ENCODE assay signal across 8 mouse cellular contexts in the genomic region with DNA sequence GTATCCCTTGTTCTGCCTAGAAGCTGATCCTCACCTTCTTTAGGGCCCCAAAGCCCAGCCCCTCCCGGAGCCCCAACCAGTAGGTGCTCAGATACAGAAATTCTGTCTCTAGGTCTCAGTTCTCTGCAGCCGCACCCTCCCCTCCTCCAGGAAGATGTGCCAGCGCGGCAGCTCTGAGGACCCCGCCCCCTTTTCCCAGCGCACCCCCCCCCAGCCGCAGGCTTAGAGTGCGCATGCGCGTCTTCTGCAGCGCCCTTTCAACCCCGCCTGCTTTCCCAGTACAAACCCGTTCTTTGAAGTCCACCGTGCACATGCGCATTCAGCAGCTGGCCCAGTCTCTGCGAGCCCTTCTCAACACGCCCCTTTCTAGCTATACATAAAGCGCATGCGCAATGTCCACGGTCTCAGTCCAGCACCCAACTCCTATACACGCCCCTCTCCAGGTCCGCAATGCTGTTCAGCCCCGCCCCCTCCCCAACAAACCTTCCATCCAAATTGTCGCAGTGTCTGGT. TPM values are rescaled to one million over a fixed set of nuclear protein-coding genes. Genes with fewer than 3 reads are reported as not detected.
A peak's percentile ranks its signal among the peaks of the same experiment; 100 is the strongest.
DNase-seq lines count a peak whose midpoint lies in the region; ATAC-seq lines count a peak whose summit lies in the region.

No protein-coding gene starts in this region.

- peak; percentile 97 for ATAC-seq in hindbrain, embryonic 11.5 days (ENCODE audit: low FRiP score)
- ATAC-seq in lung, embryonic 16.5 days (ENCODE audit: low read depth), result peak; percentile 95

- WGBS in hindbrain, embryonic 11.5 days, result 20% methylated on average over 24 of the region's 24 CpGs
- 16% methylated on average over 24 of the region's 24 CpGs for WGBS in lung, embryonic 16.5 days

- peak; percentile 97 for DNase-seq in NIH3T3 (ENCODE audit: low read depth)
- peak; percentile 91 for DNase-seq in cerebellum, adult 9-10 months
- DNase-seq in frontal cortex, postnatal 10 days (ENCODE audit: low spot score in 2 of 2), result peak; percentile 82 to 85
- DNase-seq in hindbrain, embryonic 11.5 days (ENCODE audit: low spot score), result peak; percentile 91
- peak; percentile 93 for DNase-seq in layer of hippocampus, adult 9-11 months
- peak; percentile 47 for DNase-seq in ovary, postnatal 10 days (ENCODE audit: low spot score)
- DNase-seq in thymus, postnatal 0 days (ENCODE audit: low spot score), result peak; percentile 88

- peak overlapping the region; percentile 43 for H3K4me2 ChIP-seq in hindbrain, embryonic 11.5 days (replicated peaks; ENCODE audit: low read depth, low read length)
- peak overlapping the region; percentile 65 for H3K4me2 ChIP-seq in lung, embryonic 16.5 days (ENCODE audit: low read depth, low read length)

- no peaks in the 10 kb centered on the region; the same call in 1 of the 2 replicates for H3K27me3 ChIP-seq in hindbrain, embryonic 11.5 days (ENCODE audit: control insufficient read depth, insufficient read depth, low read length)
- H3K27me3 ChIP-seq in lung, embryonic 16.5 days (ENCODE audit: control insufficient read depth, insufficient read depth, low read depth, low read length), result no peaks in the 10 kb centered on the region

- no peaks in the 10 kb centered on the region for H3K36me3 ChIP-seq in hindbrain, embryonic 11.5 days (ENCODE audit: control insufficient read depth, insufficient read depth, low read length)
- peaks cover 15% of the 10 kb centered on the region for H3K36me3 ChIP-seq in lung, embryonic 16.5 days (ENCODE audit: control insufficient read depth, insufficient read depth, low read length)

- peak overlapping the region; percentile 42; the same call in 1 of the 2 replicates for H3K9ac ChIP-seq in hindbrain, embryonic 11.5 days (ENCODE audit: low read depth, low read length)
- H3K9ac ChIP-seq in lung, embryonic 16.5 days (ENCODE audit: low read length), result peak overlapping the region; percentile 71

- H3K4me1 ChIP-seq in hindbrain, embryonic 11.5 days (replicated peaks; ENCODE audit: control insufficient read depth, insufficient read depth, low read length), result no peaks in the 10 kb centered on the region
- H3K4me1 ChIP-seq in lung, embryonic 16.5 days (replicated peaks; ENCODE audit: control insufficient read depth, insufficient read depth, low read length), result peaks cover 4% of the 10 kb centered on the region; the same call in 1 of the 2 replicates

- H3K4me3 ChIP-seq in hindbrain, embryonic 11.5 days (ENCODE audit: low read depth, low read length), result peak overlapping the region; percentile 44
- peak overlapping the region; percentile 60 for H3K4me3 ChIP-seq in lung, embryonic 16.5 days (ENCODE audit: low read length)

- no peaks in the 10 kb centered on the region for H3K9me3 ChIP-seq in hindbrain, embryonic 11.5 days (ENCODE audit: control insufficient read depth, low read length)
- H3K9me3 ChIP-seq in lung, embryonic 16.5 days (ENCODE audit: control insufficient read depth, low read length), result no peaks in the 10 kb centered on the region

- no peak overlapping the region for H3K27ac ChIP-seq in hindbrain, embryonic 11.5 days (ENCODE audit: low read depth, low read length)
- peak overlapping the region; percentile 27; the same call in 1 of the 2 replicates for H3K27ac ChIP-seq in lung, embryonic 16.5 days (ENCODE audit: low read length)

RNA-seq across cellular contexts. Expression of a gene that starts 1.3 kb away (rescaled TPM):
- polyA plus RNA-seq in hindbrain, embryonic 11.5 days (2014; fragmentation: Nextera tagmentation; extraction: Ambion mirVana), result 384 and 396 TPM in 2 replicates
- polyA plus RNA-seq in lung, embryonic 16.5 days (2015; fragmentation: Nextera tagmentation; extraction: Ambion mirVana), result 863 and 886 TPM in 2 replicates
- polyA plus RNA-seq in thymus, postnatal 0 days (2015; fragmentation: Nextera tagmentation; extraction: Ambion mirVana), result 57.8 and 66.2 TPM in 2 replicates

Comparison
In these comparisons a context has a peak if more than half of its experiments do, and no peak if none do; other contexts are left out.
1. DNase-seq: peak in every context shown above with its lines; median percentile 97 in NIH3T3; 93 in layer of hippocampus, adult 9-11 months; 91 in cerebellum, adult 9-10 months; 91 in hindbrain, embryonic 11.5 days; 88 in thymus, postnatal 0 days; 84 in frontal cortex, postnatal 10 days; 47 in ovary, postnatal 10 days.